Mouse (Mus musculus) neural tube, embryonic 15.5 days (tissue): ENCODE results near the gene Pitpnb. TPM values are rescaled to one million over a fixed set of nuclear protein-coding genes. Genes with fewer than 3 reads are reported as not detected.

Experiments used
- ATAC-seq: fragments of 200-750 bp; cut with Nextera tagmentation; 2 replicates; pipeline ENCODE4 v1.8.0; 2017; ENCODE audit warnings: mild to moderate bottlenecking, moderate TSS enrichment, moderate library complexity; ENCODE audit not compliant: low FRiP score
- H3K27ac ChIP-seq: fragments of 300-500 bp; sonication (generic); replicated peaks from 2 replicates; pipeline ENCODE4 v1.5.1; 2015; ENCODE audit warnings: mild to moderate bottlenecking, inconsistent platforms
- H3K27me3 ChIP-seq: fragments of 300-500 bp; sonication (generic); replicated peaks from 2 replicates; pipeline ENCODE4 v1.6.1; 2015; ENCODE audit warnings: inconsistent platforms
- H3K36me3 ChIP-seq: fragments of 300-500 bp; sonication (generic); 2 replicates; pipeline ENCODE4 v1.6.1; 2015; ENCODE audit warnings: inconsistent platforms
- H3K4me1 ChIP-seq: fragments of 300-500 bp; sonication (generic); 2 replicates; pipeline ENCODE4 v1.6.1; 2015; ENCODE audit warnings: inconsistent platforms
- H3K4me2 ChIP-seq: fragments of 300-500 bp; sonication (generic); 2 replicates; pipeline ENCODE4 v1.6.1; 2015; ENCODE audit warnings: inconsistent platforms, mild to moderate bottlenecking, moderate library complexity
- H3K4me3 ChIP-seq: fragments of 300-500 bp; sonication (generic); replicated peaks from 2 replicates; pipeline ENCODE4 v1.5.1; 2015; ENCODE audit warnings: mild to moderate bottlenecking, inconsistent platforms
- H3K9ac ChIP-seq: fragments of 300-500 bp; sonication (generic); replicated peaks from 2 replicates; pipeline ENCODE4 v1.6.1; 2015; ENCODE audit warnings: mild to moderate bottlenecking, inconsistent platforms
- H3K9me3 ChIP-seq: fragments of 300-500 bp; sonication (generic); replicated peaks from 2 replicates; pipeline ENCODE4 v1.6.1; 2016; ENCODE audit warnings: inconsistent platforms
- WGBS: fragments of 180-500 bp; shearing (Covaris S2); methylation state at CpG from one replicate; pipeline ENCODE4 v1.1.7; 2015; ENCODE audit warnings: mixed read lengths; 5-methylcytosine and 5-hydroxymethylcytosine counted together
- polyA plus RNA-seq: library from polyadenylated mRNA; unstranded; fragments of >200 nt; fragmentation: Nextera tagmentation; extraction: Ambion mirVana; gene quantifications from 2 replicates; pipeline ENCODE4 v1.2.1, GENCODE M21; 2015

The Pitpnb gene
- polyA plus RNA-seq, 1 experiment from 2014 or later: 95.8 TPM

GRCm38 (mm10) chr5:111426249-111426648 is 95.7 kb downstream of the Pitpnb start:
- peak overlapping the region; percentile 97 for H3K4me2 ChIP-seq
- no peaks in the 10 kb centered on the region for H3K9me3 ChIP-seq
- peaks cover 94% of the 10 kb centered on the region for H3K4me1 ChIP-seq
- H3K9ac ChIP-seq: no peak overlapping the region
- WGBS: 34% methylated on average over 5 of the region's 5 CpGs
- ATAC-seq: no peak
- no peaks in the 10 kb centered on the region for H3K27me3 ChIP-seq
- no peak overlapping the region for H3K27ac ChIP-seq
- H3K4me3 ChIP-seq: no peak overlapping the region
- H3K36me3 ChIP-seq: no peaks in the 10 kb centered on the region

- H3K4me3 ChIP-seq: no peak overlapping the region
- H3K9ac ChIP-seq: no peak overlapping the region
- no peaks in the 10 kb centered on the region for H3K9me3 ChIP-seq
- H3K36me3 ChIP-seq: no peaks in the 10 kb centered on the region
- no peak overlapping the region for H3K27ac ChIP-seq
- no peaks in the 10 kb centered on the region for H3K27me3 ChIP-seq
- peaks cover 94% of the 10 kb centered on the region for H3K4me1 ChIP-seq
- no peak for ATAC-seq
- H3K4me2 ChIP-seq: 0 out of 2 replicates have a peak overlapping the region, but pooled peaks have one; percentile 6
- WGBS: 71% methylated on average over 6 of the region's 6 CpGs
Measured at GRCm38 (mm10) chr5:111428882-111429281, 98.3 kb downstream of the Pitpnb start.

- Histone ChIP-seq H3K9me3 (no peaks in the 10 kb centered on the region), H3K4me1 (peaks cover 94% of the 10 kb centered on the region), H3K36me3 (no peaks in the 10 kb centered on the region), H3K9ac (no peak overlapping the region), H3K27ac (no peak overlapping the region), H3K4me3 (no peak overlapping the region), H3K27me3 (no peaks in the 10 kb centered on the region), H3K4me2 (peak overlapping the region; percentile 6; the same call in 1 of the 2 replicates)
- no peak for ATAC-seq
- WGBS: 58% methylated on average over 7 of the region's 7 CpGs
Measured at GRCm38 (mm10) chr5:111429726-111430125, 99.2 kb downstream of the Pitpnb start.

GRCm38 (mm10) chr5:111431007-111431730 is 100.6 kb downstream of the Pitpnb start:
- Histone ChIP-seq H3K4me2 (no peak overlapping the region), H3K9me3 (no peaks in the 10 kb centered on the region), H3K27me3 (no peaks in the 10 kb centered on the region), H3K4me3 (no peak overlapping the region), H3K27ac (0 out of 2 replicates have a peak overlapping the region, but pooled peaks have one; percentile 23), H3K4me1 (peaks cover 84% of the 10 kb centered on the region), H3K36me3 (no peaks in the 10 kb centered on the region), H3K9ac (no peak overlapping the region)
- WGBS: 44% methylated on average over 11 of the region's 11 CpGs
- no peak for ATAC-seq

GRCm38 (mm10) chr5:111432842-111433241 is 102.3 kb downstream of the Pitpnb start:
- Histone ChIP-seq H3K27ac (no peak overlapping the region), H3K4me3 (no peak overlapping the region), H3K4me2 (no peak overlapping the region), H3K9ac (no peak overlapping the region), H3K4me1 (peaks cover 67% of the 10 kb centered on the region), H3K9me3 (no peaks in the 10 kb centered on the region), H3K36me3 (no peaks in the 10 kb centered on the region), H3K27me3 (no peaks in the 10 kb centered on the region)
- ATAC-seq: no peak
- 30% methylated on average over 5 of the region's 5 CpGs for WGBS

GRCm38 (mm10) chr5:111434342-111434842 is 103.8 kb downstream of the Pitpnb start:
- H3K27ac ChIP-seq: no peak overlapping the region
- no peaks in the 10 kb centered on the region for H3K27me3 ChIP-seq
- peak; percentile 40 for ATAC-seq
- 10% methylated on average over 16 of the region's 16 CpGs for WGBS
- H3K4me3 ChIP-seq: no peak overlapping the region
- H3K9me3 ChIP-seq: no peaks in the 10 kb centered on the region
- H3K9ac ChIP-seq: no peak overlapping the region
- H3K4me2 ChIP-seq: peak overlapping the region; percentile 32
- no peaks in the 10 kb centered on the region for H3K36me3 ChIP-seq
- H3K4me1 ChIP-seq: peaks cover 52% of the 10 kb centered on the region

- Histone ChIP-seq H3K4me3 (no peak overlapping the region), H3K9ac (no peak overlapping the region), H3K27ac (no peak overlapping the region), H3K9me3 (no peaks in the 10 kb centered on the region), H3K36me3 (no peaks in the 10 kb centered on the region), H3K4me2 (no peak overlapping the region), H3K27me3 (no peaks in the 10 kb centered on the region), H3K4me1 (peaks cover 35% of the 10 kb centered on the region)
- WGBS: 94% methylated on average over 7 of the region's 7 CpGs
- ATAC-seq: no peak
Measured at GRCm38 (mm10) chr5:111436260-111436659, 105.7 kb downstream of the Pitpnb start.

- Histone ChIP-seq H3K27me3 (no peaks in the 10 kb centered on the region), H3K9me3 (no peaks in the 10 kb centered on the region), H3K4me3 (no peak overlapping the region), H3K27ac (no peak overlapping the region), H3K4me2 (no peak overlapping the region), H3K9ac (no peak overlapping the region), H3K36me3 (no peaks in the 10 kb centered on the region), H3K4me1 (peaks cover 28% of the 10 kb centered on the region)
- WGBS: 62% methylated on average over 7 of the region's 7 CpGs
- no peak for ATAC-seq
Measured at GRCm38 (mm10) chr5:111437205-111437604, 106.6 kb downstream of the Pitpnb start.

Other genes with a start within 250 kb of the Pitpnb start
- gene Mn1, start 86.6 kb downstream of the Pitpnb start, polyA plus RNA-seq: 15.2 and 18.3 TPM in 2 replicates